Comparison of ENCODE assay signal across 18 mouse cellular contexts in the genomic region with DNA sequence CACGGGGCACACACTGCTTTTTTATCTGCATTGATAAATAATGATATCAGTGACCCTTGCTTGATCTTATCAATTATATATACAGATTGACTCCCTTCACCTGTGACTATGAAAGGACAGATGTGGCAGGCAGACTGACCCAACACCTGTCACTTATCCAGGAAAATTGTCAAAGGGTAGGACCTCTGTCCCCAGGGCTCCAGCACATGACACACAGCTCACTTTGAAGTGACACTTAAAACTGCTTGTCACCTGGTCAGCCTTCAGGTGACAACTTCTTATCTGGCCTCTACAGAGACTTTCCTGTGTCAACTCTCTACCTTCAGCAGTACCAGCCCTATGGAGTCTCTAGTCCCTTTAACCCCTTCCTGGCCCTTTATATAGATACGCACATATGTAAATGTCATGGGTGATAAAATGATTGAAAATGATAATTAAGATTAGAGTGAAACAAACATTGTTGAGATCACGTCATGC. TPM values are rescaled to one million over a fixed set of nuclear protein-coding genes. Genes with fewer than 3 reads are reported as not detected.
A peak's percentile ranks its signal among the peaks of the same experiment; 100 is the strongest.
DNase-seq lines count a peak whose midpoint lies in the region; ATAC-seq and TF ChIP-seq lines count a peak whose summit lies in the region.
"Had no signal": no experiment of that assay in that cellular context is flagged by ENCODE, and none has a peak within 500 bp of the region (broad histone marks: within the 10 kb centered on the region; RNA-seq: fewer than 3 reads in every experiment).

No protein-coding gene starts in this region.

- H3K9ac ChIP-seq in liver, embryonic 11.5 days (ENCODE audit: low read depth, low read length), result no peak overlapping the region
- no peak overlapping the region for H3K9ac ChIP-seq in liver, postnatal 0 days (replicated peaks)
- 0 out of 2 replicates have a peak overlapping the region, but pooled peaks have one; percentile 21 for H3K9ac ChIP-seq in forebrain, embryonic 12.5 days
- H3K9ac ChIP-seq in forebrain, embryonic 15.5 days (replicated peaks), result no peak overlapping the region
- no peak overlapping the region for H3K9ac ChIP-seq in midbrain, embryonic 15.5 days
- H3K9ac ChIP-seq: limb, embryonic 13.5 days; lung, embryonic 14.5 days had no signal

- TF ChIP-seq EP300 in liver, postnatal 0 days (IDR thresholded peaks at IDR 0.05; ENCODE audit: low read depth), result no peak

- no peak overlapping the region for H3K4me2 ChIP-seq in liver, embryonic 11.5 days
- no peak overlapping the region for H3K4me2 ChIP-seq in liver, postnatal 0 days (ENCODE audit: low read depth, low read length)
- no peak overlapping the region for H3K4me2 ChIP-seq in forebrain, embryonic 12.5 days
- H3K4me2 ChIP-seq in forebrain, embryonic 15.5 days (replicated peaks), result no peak overlapping the region
- no peak overlapping the region for H3K4me2 ChIP-seq in midbrain, embryonic 15.5 days
- H3K4me2 ChIP-seq: heart, embryonic 11.5 days; limb, embryonic 13.5 days; lung, embryonic 14.5 days had no signal

- WGBS in liver, embryonic 11.5 days, result 54% methylated on average over 3 of the region's 3 CpGs
- 57% methylated on average over 3 of the region's 3 CpGs for WGBS in liver, postnatal 0 days (ENCODE audit: insufficient replicate concordance)
- WGBS in forebrain, embryonic 12.5 days, result 62% methylated on average over 3 of the region's 3 CpGs
- 48% methylated on average over 3 of the region's 3 CpGs for WGBS in forebrain, embryonic 15.5 days
- WGBS in midbrain, embryonic 15.5 days, result 52% methylated on average over 3 of the region's 3 CpGs

- H3K4me1 ChIP-seq in liver, embryonic 11.5 days (replicated peaks; ENCODE audit: control insufficient read depth, insufficient read depth, low read length), result no peaks in the 10 kb centered on the region
- H3K4me1 ChIP-seq in liver, postnatal 0 days (ENCODE audit: insufficient read depth), result no peaks in the 10 kb centered on the region
- H3K4me1 ChIP-seq in forebrain, embryonic 12.5 days, result peaks cover 41% of the 10 kb centered on the region
- H3K4me1 ChIP-seq in forebrain, embryonic 15.5 days, result peaks cover 28% of the 10 kb centered on the region
- peaks cover 8% of the 10 kb centered on the region; the same call in 1 of the 2 replicates for H3K4me1 ChIP-seq in midbrain, embryonic 15.5 days

- H3K4me3 ChIP-seq in liver, embryonic 11.5 days (ENCODE audit: low read depth, low read length), result no peak overlapping the region
- no peak overlapping the region for H3K4me3 ChIP-seq in liver, postnatal 0 days (ENCODE audit: low read depth, low read length)
- no peak overlapping the region for H3K4me3 ChIP-seq in forebrain, embryonic 12.5 days (replicated peaks)
- no peak overlapping the region for H3K4me3 ChIP-seq in forebrain, embryonic 15.5 days
- no peak overlapping the region for H3K4me3 ChIP-seq in midbrain, embryonic 15.5 days
- H3K4me3 ChIP-seq: left cerebral cortex, adult 2 months; limb, embryonic 13.5 days had no signal

- no peak for DNase-seq in liver, embryonic 11.5 days (ENCODE audit: low spot score)
- DNase-seq in liver, postnatal 0 days, result no peak
- no peak for DNase-seq in thymus, adult 18-20 months
- DNase-seq in adrenal gland, postnatal 4 days (ENCODE audit: low spot score in 2 of 2), result no peak
- DNase-seq: adrenal gland, postnatal 10 days; cerebellum, adult 9-11 months; gastrocnemius, postnatal 36 days; right cerebral cortex, postnatal 14 days had no signal

- H3K36me3 ChIP-seq in liver, embryonic 11.5 days (ENCODE audit: control insufficient read depth, insufficient read depth, low read length), result no peaks in the 10 kb centered on the region
- no peaks in the 10 kb centered on the region for H3K36me3 ChIP-seq in liver, postnatal 0 days (replicated peaks; ENCODE audit: insufficient read depth, low read length)
- no peaks in the 10 kb centered on the region for H3K36me3 ChIP-seq in forebrain, embryonic 12.5 days (replicated peaks)
- H3K36me3 ChIP-seq in forebrain, embryonic 15.5 days, result no peaks in the 10 kb centered on the region
- H3K36me3 ChIP-seq in midbrain, embryonic 15.5 days (replicated peaks), result no peaks in the 10 kb centered on the region
- H3K36me3 ChIP-seq: limb, embryonic 13.5 days had no signal

- 0 out of 2 replicates have a peak, but pooled peaks cover 2% of the 10 kb centered on the region for H3K9me3 ChIP-seq in liver, embryonic 11.5 days (ENCODE audit: control insufficient read depth, low read length)
- H3K9me3 ChIP-seq in liver, postnatal 0 days (ENCODE audit: low read length), result no peaks in the 10 kb centered on the region
- 0 out of 2 replicates have a peak, but pooled peaks cover 5% of the 10 kb centered on the region for H3K9me3 ChIP-seq in forebrain, embryonic 12.5 days
- no peaks in the 10 kb centered on the region for H3K9me3 ChIP-seq in forebrain, embryonic 15.5 days
- H3K9me3 ChIP-seq in midbrain, embryonic 15.5 days, result no peaks in the 10 kb centered on the region
- H3K9me3 ChIP-seq: limb, embryonic 13.5 days had no signal

- H3K27me3 ChIP-seq in liver, embryonic 11.5 days (replicated peaks; ENCODE audit: control insufficient read depth, insufficient read depth, low read length), result no peaks in the 10 kb centered on the region
- no peaks in the 10 kb centered on the region for H3K27me3 ChIP-seq in liver, postnatal 0 days (ENCODE audit: insufficient read depth, low read length)
- H3K27me3 ChIP-seq in forebrain, embryonic 12.5 days, result no peaks in the 10 kb centered on the region
- no peaks in the 10 kb centered on the region for H3K27me3 ChIP-seq in forebrain, embryonic 15.5 days
- H3K27me3 ChIP-seq in midbrain, embryonic 15.5 days (replicated peaks), result no peaks in the 10 kb centered on the region
- H3K27me3 ChIP-seq: limb, embryonic 13.5 days had no signal

- H3K27ac ChIP-seq in liver, embryonic 11.5 days (ENCODE audit: low read depth, low read length), result no peak overlapping the region
- no peak overlapping the region for H3K27ac ChIP-seq in liver, postnatal 0 days (ENCODE audit: low read depth)
- H3K27ac ChIP-seq in forebrain, embryonic 12.5 days, result peak overlapping the region; percentile 84
- peak overlapping the region; percentile 66 for H3K27ac ChIP-seq in forebrain, embryonic 15.5 days (replicated peaks)
- 0 out of 2 replicates have a peak overlapping the region, but pooled peaks have one; percentile 13 for H3K27ac ChIP-seq in midbrain, embryonic 15.5 days
- H3K27ac ChIP-seq: kidney, postnatal 0 days; left cerebral cortex, adult 2 months; limb, embryonic 13.5 days had no signal

- ATAC-seq in liver, embryonic 11.5 days (replicated peaks; ENCODE audit: low FRiP score), result 0 out of 2 replicates have a peak, but pooled peaks have one; percentile 29
- ATAC-seq in liver, postnatal 0 days, result no peak
- ATAC-seq in forebrain, embryonic 12.5 days (ENCODE audit: low FRiP score), result peak; percentile 14
- ATAC-seq in forebrain, embryonic 15.5 days (replicated peaks), result peak; percentile 17; the same call in 1 of the 2 replicates
- peak; percentile 39; the same call in 1 of the 2 replicates for ATAC-seq in midbrain, embryonic 15.5 days (replicated peaks)
- ATAC-seq: CD4-positive, CD25-positive, alpha-beta regulatory T cell, adult 4 months had no signal

- TF ChIP-seq CTCF in liver, postnatal 0 days (IDR thresholded peaks at IDR 0.05; ENCODE audit: low read depth), result no peak

RNA-seq across cellular contexts. Expression of a gene that starts 7.2 kb away (rescaled TPM):
- 3.6 and 4.1 TPM in 2 replicates for polyA plus RNA-seq in liver, embryonic 11.5 days (2014; fragmentation: Nextera tagmentation; extraction: Ambion mirVana)
- polyA plus RNA-seq in liver, postnatal 0 days (2015; fragmentation: Nextera tagmentation; extraction: Ambion mirVana), result 5.2 TPM in 2 replicates
- polyA plus RNA-seq in forebrain, embryonic 12.5 days (2016; fragmentation: Nextera tagmentation; extraction: Ambion mirVana), result 49.5 and 49.6 TPM in 2 replicates
- 52.3 and 54.2 TPM in 2 replicates for polyA plus RNA-seq in forebrain, embryonic 15.5 days (2015; fragmentation: Nextera tagmentation; extraction: Ambion mirVana)
- polyA plus RNA-seq in midbrain, embryonic 15.5 days (2015; fragmentation: Nextera tagmentation; extraction: Ambion mirVana), result 50.3 and 50.9 TPM in 2 replicates
- 10 to 100 TPM; 17.1 to 19.9 TPM for total RNA-seq in adrenal gland, postnatal 4 days (2021)
- total RNA-seq: MEL had no signal
- polyA plus RNA-seq: CD4-positive, CD25-positive, alpha-beta regulatory T cell, adult 4 months had no signal

Comparison
In these comparisons a context has a peak if more than half of its experiments do, and no peak if none do; other contexts are left out.
1. H3K27ac ChIP-seq: peak in forebrain, embryonic 12.5 days (single experiment), forebrain, embryonic 15.5 days (single experiment) and midbrain, embryonic 15.5 days (single experiment); none in liver, embryonic 11.5 days (single experiment) and liver, postnatal 0 days (single experiment).